13 mouse cellular contexts compared by ENCODE assay signal in the genomic region with DNA sequence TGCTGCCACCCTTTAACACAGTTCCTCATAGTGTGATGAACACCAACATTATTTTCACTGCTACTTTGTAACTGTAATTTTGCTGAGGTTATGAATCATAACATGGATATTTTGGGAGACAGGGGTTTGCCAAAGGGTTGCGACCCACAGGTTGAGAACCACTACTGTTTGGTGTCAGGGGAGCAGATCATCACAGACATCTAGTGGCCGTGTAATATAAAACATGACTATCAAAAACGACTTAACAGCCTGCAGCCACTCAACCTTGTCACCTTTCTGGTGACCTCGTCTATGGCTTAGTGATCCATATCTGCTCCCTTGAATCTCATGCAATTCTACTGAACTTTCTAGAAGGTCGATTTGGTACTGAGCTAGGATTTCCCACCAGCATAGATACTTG.
"Had no signal": no experiment of that assay in that cellular context is flagged by ENCODE, and none has a peak within 500 bp of the region (broad histone marks: within the 10 kb centered on the region; RNA-seq: fewer than 3 reads in every experiment).

No protein-coding gene starts in this region.

- H3K9ac ChIP-seq: limb, embryonic 13.5 days; liver, embryonic 13.5 days; liver, postnatal 0 days had no signal

- ATAC-seq: liver, postnatal 0 days had no signal

- H3K27ac ChIP-seq: limb, embryonic 10.5 days; limb, embryonic 13.5 days; liver, embryonic 13.5 days had no signal

- H3K4me1 ChIP-seq: limb, embryonic 10.5 days; limb, embryonic 13.5 days; liver, embryonic 13.5 days; megakaryocyte, embryonic 14.5 days had no signal

- H3K27me3 ChIP-seq: limb, embryonic 13.5 days; liver, embryonic 13.5 days; megakaryocyte, embryonic 14.5 days had no signal

- H3K36me3 ChIP-seq: limb, embryonic 10.5 days; limb, embryonic 13.5 days; liver, embryonic 13.5 days had no signal

- DNase-seq: kidney, adult 18-20 months; kidney, postnatal 10 days; kidney, postnatal 36 days; liver, embryonic 13.5 days; liver, postnatal 0 days; lung, postnatal 36 days; midbrain, embryonic 14.5 days; thymus, adult 18-20 months; thymus, postnatal 36 days had no signal

- H3K9me3 ChIP-seq: limb, embryonic 10.5 days; limb, embryonic 13.5 days; liver, embryonic 13.5 days had no signal

- H3K4me3 ChIP-seq: limb, embryonic 10.5 days; limb, embryonic 13.5 days; liver, embryonic 13.5 days; megakaryocyte, embryonic 14.5 days had no signal

- H3K4me2 ChIP-seq: limb, embryonic 13.5 days; liver, embryonic 13.5 days; midbrain, embryonic 11.5 days had no signal
